Mouse (Mus musculus) ES-E14 (cell line): ENCODE measurements around the gene Spn. TPM values are rescaled to one million over a fixed set of nuclear protein-coding genes. Genes with fewer than 3 reads are reported as not detected.

ENCODE experiments used
- DNase-seq: peaks from one replicate; pipeline ENCODE4 v3.0.0-alpha.2; 2013; ENCODE audit warnings: low read depth, low spot score
- H3K27ac ChIP-seq: 2 replicates; pipeline ENCODE4 v1.5.1; 2012; ENCODE audit warnings: low read depth, mild to moderate bottlenecking, low read length, moderate library complexity, mixed read lengths; ENCODE audit not compliant: poor library complexity, insufficient read depth, severe bottlenecking
- H3K36me3 ChIP-seq: 2 replicates; pipeline ENCODE4 v1.6.1; 2012; ENCODE audit warnings: mild to moderate bottlenecking, low read length, moderate library complexity, mixed read lengths; ENCODE audit not compliant: control insufficient read depth, poor library complexity, insufficient read depth, severe bottlenecking
- H3K4me1 ChIP-seq, 2 experiments: fragments of 150-350 bp in 1 of 2; sonication (generic) in 1 of 2; 2 replicates each; pipeline ENCODE4 v1.6.1; 2012; ENCODE audit warnings: low read length in 2 of 2, mild to moderate bottlenecking in 1 of 2, mixed read lengths in 1 of 2; ENCODE audit not compliant: control insufficient read depth in 2 of 2, insufficient read depth in 2 of 2, poor library complexity in 1 of 2
- H3K4me3 ChIP-seq, 2 experiments: fragments of 150-350 bp in 1 of 2; sonication (generic) in 1 of 2; 2 replicates each; pipeline ENCODE4 v1.5.1; 2012; ENCODE audit warnings: low read length in 2 of 2, low read depth in 1 of 2, mild to moderate bottlenecking in 1 of 2, mixed read lengths in 1 of 2; ENCODE audit not compliant: insufficient read depth in 1 of 2, poor library complexity in 1 of 2, severe bottlenecking in 1 of 2
- H3K9ac ChIP-seq: 2 replicates; pipeline ENCODE4 v1.6.1; 2012; ENCODE audit warnings: low read depth, mild to moderate bottlenecking, low read length, mixed read lengths; ENCODE audit not compliant: poor library complexity, insufficient read depth, severe bottlenecking
- H3K9me3 ChIP-seq: fragments of 150-350 bp; sonication (generic); 2 replicates; pipeline ENCODE4 v1.6.1; 2012; ENCODE audit warnings: low read depth, mild to moderate bottlenecking, low read length; ENCODE audit not compliant: control insufficient read depth, insufficient read depth
- CHD2 ChIP-seq: IDR thresholded peaks from 2 replicates; pipeline ENCODE4 v1.6.1; 2014; ENCODE audit warnings: mild to moderate bottlenecking, low read depth, low read length, inconsistent platforms
- HCFC1 ChIP-seq: IDR thresholded peaks from 2 replicates; pipeline ENCODE4 v1.6.1; 2012; ENCODE audit warnings: low read length, inconsistent platforms, borderline replicate concordance; ENCODE audit not compliant: insufficient read depth
- MAFK ChIP-seq: IDR thresholded peaks from 2 replicates; pipeline ENCODE4 v1.6.1; 2014; ENCODE audit warnings: mild to moderate bottlenecking, low read depth, low read length, inconsistent platforms; ENCODE audit not compliant: insufficient read depth
- ZC3H11A ChIP-seq: IDR thresholded peaks from 2 replicates; pipeline ENCODE4 v1.6.1; 2012; ENCODE audit warnings: low read depth, mild to moderate bottlenecking, inconsistent platforms, low read length, borderline replicate concordance
- ZNF384 ChIP-seq: IDR thresholded peaks from 2 replicates; pipeline ENCODE4 v1.6.1; 2012; ENCODE audit warnings: low read depth, low read length, inconsistent platforms
- in situ Hi-C, 2 experiments: fragments of 600-800 bp; cut with MboI; formaldehyde crosslinking; loops; one replicate each; pipeline ENCODE4 v1.15.1; 2025; ENCODE audit warnings: low sequenced_read_pairs in 2 of 2, inconsistent platforms in 1 of 2; ENCODE audit not compliant: unreplicated experiment in 2 of 2
- total RNA-seq: library from RNA; depleted of rRNA; stranded (reverse); fragments of 300-350 nt; gene quantifications from 2 replicates; pipeline ENCODE4 v1.2.3, GENCODE M21; 2012

The Spn gene
- total RNA-seq, 1 experiment = 30.2 TPM

DNA sequence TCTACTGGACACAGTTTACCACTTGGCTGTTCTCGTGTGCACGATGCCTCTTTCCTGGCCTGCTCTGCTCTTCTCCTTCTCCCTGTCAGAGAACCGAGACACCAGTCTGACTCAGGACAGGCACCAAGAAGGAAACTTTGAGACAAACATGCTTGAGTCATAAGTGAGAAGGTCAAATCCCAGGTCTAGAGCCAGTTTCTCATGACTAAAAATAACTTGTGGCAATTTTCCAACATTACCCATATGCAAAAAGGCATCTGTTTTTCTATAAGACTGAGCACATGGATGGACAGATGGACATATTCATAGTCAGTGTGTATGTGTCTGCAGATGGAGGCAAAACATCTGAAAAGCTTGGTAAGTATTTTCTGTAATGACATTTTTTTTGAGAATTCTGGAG is 15.9 kb upstream of the Spn start:
- DNase-seq = no peak
- TF ChIP-seq ZNF384 = no peak
- no peak for TF ChIP-seq CHD2
- TF ChIP-seq MAFK = no peak
- TF ChIP-seq ZC3H11A = no peak
- no peak for TF ChIP-seq HCFC1
- Histone ChIP-seq H3K27ac (no peak overlapping the region), H3K4me1 (peaks cover 2 to 3% of the 10 kb centered on the region in 2 experiments; a peak in 1 of 4 replicates), H3K36me3 (no peaks in the 10 kb centered on the region), H3K9me3 (no peaks in the 10 kb centered on the region), H3K9ac (no peak overlapping the region), H3K4me3 (no peak overlapping the region)
- in situ Hi-C loops = no loop called here

- TF ChIP-seq HCFC1 (no peak), ZNF384 (no peak), MAFK (no peak), ZC3H11A (no peak), CHD2 (no peak)
- Histone ChIP-seq H3K9ac (no peak overlapping the region), H3K4me1 (peaks cover 2 to 3% of the 10 kb centered on the region in 2 experiments; a peak in 1 of 4 replicates), H3K36me3 (no peaks in the 10 kb centered on the region), H3K27ac (no peak overlapping the region), H3K9me3 (no peaks in the 10 kb centered on the region), H3K4me3 (no peak overlapping the region)
- DNase-seq = no peak
- in situ Hi-C loops = no loop called here
Observed at GRCm38 (mm10) chr7:127152464-127152863, 14.8 kb upstream of the Spn start.

- TF ChIP-seq HCFC1 (no peak), ZNF384 (no peak), ZC3H11A (no peak), CHD2 (no peak), MAFK (no peak)
- DNase-seq = no peak
- Histone ChIP-seq H3K27ac (no peak overlapping the region), H3K9ac (no peak overlapping the region), H3K4me3 (no peak overlapping the region), H3K9me3 (no peaks in the 10 kb centered on the region), H3K36me3 (no peaks in the 10 kb centered on the region), H3K4me1 (peaks cover 6 to 15% of the 10 kb centered on the region in 2 experiments; a peak in 3 of 4 replicates)
- in situ Hi-C loops = no loop called here
Observed at GRCm38 (mm10) chr7:127147901-127148300, 10.3 kb upstream of the Spn start.

DNA sequence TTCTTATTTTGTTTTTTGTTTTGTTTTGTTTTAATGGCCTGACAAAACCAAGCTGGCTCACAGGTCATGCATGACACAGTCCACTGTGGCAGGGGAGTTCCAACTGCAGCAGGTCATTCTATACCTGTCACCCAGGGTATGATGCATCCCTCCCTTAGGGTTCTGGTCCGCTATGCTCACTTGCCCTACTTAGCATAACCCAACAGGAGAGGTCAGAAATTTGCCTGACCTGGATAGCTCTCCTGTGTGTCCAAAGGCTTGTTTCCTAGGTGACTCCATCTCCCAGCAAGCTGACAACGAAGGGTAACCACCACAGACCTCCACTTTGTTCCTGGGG is 8.6 kb upstream of the Spn start:
- Histone ChIP-seq H3K9me3 (no peaks in the 10 kb centered on the region), H3K36me3 (no peaks in the 10 kb centered on the region), H3K4me3 (no peak overlapping the region), H3K4me1 (peaks cover 7 to 19% of the 10 kb centered on the region in 2 experiments; a peak in 3 of 4 replicates), H3K9ac (no peak overlapping the region), H3K27ac (no peak overlapping the region)
- TF ChIP-seq CHD2 (no peak), ZNF384 (no peak), ZC3H11A (no peak), HCFC1 (no peak), MAFK (no peak)
- no peak for DNase-seq
- in situ Hi-C loops = no loop called here

GRCm38 (mm10) chr7:127145387-127146266 is 8.0 kb upstream of the Spn start:
- no peak for DNase-seq

More at GRCm38 (mm10) chr7:127145387-127146266, 8.0 kb upstream of the Spn start:
- Histone ChIP-seq H3K9ac (no peak overlapping the region; the same call in 1 of the 2 replicates), H3K4me1 (peaks cover 8 to 22% of the 10 kb centered on the region in 2 experiments; a peak in 3 of 4 replicates), H3K9me3 (no peaks in the 10 kb centered on the region), H3K36me3 (no peaks in the 10 kb centered on the region), H3K4me3 (no peak overlapping the region), H3K27ac (no peak overlapping the region)
- TF ChIP-seq ZNF384 = peak; percentile 91
- TF ChIP-seq ZC3H11A = no peak
- in situ Hi-C loops = no loop called here
